Mouse (Mus musculus) C2C12 (cell line): ENCODE results near the gene Eif3g. TPM values are rescaled to one million over a fixed set of nuclear protein-coding genes. Genes with fewer than 3 reads are reported as not detected.

ENCODE experiments used
- H3K27me3 ChIP-seq: one replicate; pipeline ENCODE4 v1.6.1; 2011; ENCODE audit not compliant: control insufficient read depth, insufficient read depth, insufficient read length
- H3K36me3 ChIP-seq: one replicate; pipeline ENCODE4 v1.6.1; 2011; ENCODE audit not compliant: control insufficient read depth, insufficient read depth
- H3K4me3 ChIP-seq: one replicate; pipeline ENCODE4 v1.5.1; 2011; ENCODE audit warnings: mild to moderate bottlenecking, control low read depth; ENCODE audit not compliant: poor library complexity, insufficient read depth, severe bottlenecking
- H3K79me2 ChIP-seq: one replicate; pipeline ENCODE4 v1.6.1; 2011; ENCODE audit not compliant: control insufficient read depth, insufficient read depth
- H3K79me3 ChIP-seq: one replicate; pipeline ENCODE4 v1.6.1; 2011; ENCODE audit warnings: low read depth, control low read depth
- H3ac ChIP-seq: one replicate; pipeline ENCODE3; 2011; ENCODE audit warnings: low read depth; ENCODE audit not compliant: control insufficient read depth, insufficient read length
- CEBPB ChIP-seq: IDR thresholded peaks from one replicate; pipeline ENCODE4 v1.6.1; 2011; ENCODE audit warnings: low read depth, mild to moderate bottlenecking, control low read depth, moderate library complexity
- CTCF ChIP-seq: IDR thresholded peaks from one replicate; pipeline ENCODE4 v1.5.1; 2011; ENCODE audit not compliant: control insufficient read depth, insufficient read depth, insufficient read length
- FOSL1 ChIP-seq: IDR thresholded peaks from one replicate; pipeline ENCODE4 v1.8.0; 2011; ENCODE audit warnings: mild to moderate bottlenecking, low read length; ENCODE audit not compliant: poor library complexity, insufficient read depth, severe bottlenecking
- MAX ChIP-seq: IDR thresholded peaks from one replicate; pipeline ENCODE4 v1.6.1; 2011; ENCODE audit warnings: mild to moderate bottlenecking, control low read depth
- MYOD1 ChIP-seq: IDR thresholded peaks from one replicate; pipeline ENCODE4 v1.6.1; 2011; ENCODE audit warnings: low read depth; ENCODE audit not compliant: control insufficient read depth, insufficient read length
- MYOG ChIP-seq: IDR thresholded peaks from one replicate; pipeline ENCODE4 v1.6.1; 2011; ENCODE audit not compliant: control insufficient read depth, insufficient read length; ENCODE audit errors: extremely low read depth
- USF1 ChIP-seq: IDR thresholded peaks from one replicate; pipeline ENCODE4 v1.6.1; 2011; ENCODE audit warnings: low read depth, mild to moderate bottlenecking, control low read depth, moderate library complexity
- microRNA-seq: library from miRNA; unstranded; fragments of <30 nt; microRNA quantifications from one replicate; pipeline ENCODE4, GENCODE M21; 2019; ENCODE audit warnings: borderline microRNAs expressed
- polyA plus RNA-seq: library from polyadenylated mRNA; unstranded; fragments of >200 nt; fragmentation: generic; extraction: Trizol; gene quantifications from one replicate; pipeline ENCODE4 v1.2.1, GENCODE M21; 2012; ENCODE audit warnings: missing spikeins

Eif3g gene
- polyA plus RNA-seq, 1 experiment: 247 TPM

DNA sequence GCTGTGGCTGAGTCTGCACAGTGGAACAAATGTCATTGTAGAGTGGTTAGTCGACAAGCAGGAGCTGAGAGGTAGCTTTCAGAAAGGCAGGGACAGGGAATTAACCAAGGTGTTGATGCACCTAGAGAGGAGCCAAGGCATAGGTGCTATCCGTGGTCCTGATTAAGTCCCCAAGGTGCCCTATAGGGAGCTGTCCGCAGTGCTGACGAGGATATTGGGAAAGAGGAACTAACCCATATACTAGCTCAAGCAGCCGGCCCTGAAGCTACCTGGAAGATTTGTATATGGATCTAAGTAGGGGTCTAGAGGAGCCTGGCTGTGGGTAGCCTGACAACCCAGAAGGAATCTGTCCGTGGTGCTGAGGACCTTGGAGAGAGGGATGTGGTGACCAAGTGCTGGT, 41.3 kb downstream of the Eif3g start:
- Histone ChIP-seq H3K27me3 (peaks cover 22% of the 10 kb centered on the region), H3ac (no peak overlapping the region), H3K36me3 (no peaks in the 10 kb centered on the region), H3K79me2 (no peaks in the 10 kb centered on the region), H3K4me3 (no peak overlapping the region), H3K79me3 (peaks cover 2% of the 10 kb centered on the region)
- TF ChIP-seq USF1 (no peak), CEBPB (peak; percentile 3), MAX (peak; percentile 93)

DNA sequence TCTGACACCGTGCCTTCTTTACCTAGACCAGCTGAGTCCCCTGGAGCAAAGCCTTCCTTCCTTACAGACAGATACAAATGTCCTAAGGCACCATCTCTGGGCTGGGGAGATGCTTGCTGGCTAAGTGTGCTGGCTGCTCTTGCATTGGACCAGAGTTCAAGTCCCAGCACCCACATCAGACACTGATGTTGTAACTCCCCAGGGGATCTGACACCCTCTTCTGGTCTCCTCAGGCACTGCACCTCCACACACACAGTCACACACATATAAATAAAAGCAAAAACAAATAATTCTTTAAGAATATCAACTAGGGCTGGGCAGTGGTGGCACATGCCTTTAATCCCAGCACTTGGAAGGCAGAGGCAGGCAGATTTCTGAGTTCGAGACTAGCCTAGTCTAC, 48.2 kb downstream of the Eif3g start:
- Histone ChIP-seq H3K27me3 (peaks cover 41% of the 10 kb centered on the region), H3ac (no peak overlapping the region)
- TF ChIP-seq CEBPB (no peak), USF1 (no peak), FOSL1 (no peak), MAX (no peak), CTCF (no peak), MYOD1 (no peak), MYOG (no peak)

More for the DNA sequence above, 48.2 kb downstream of the Eif3g start:
- Histone ChIP-seq H3K36me3 (no peaks in the 10 kb centered on the region), H3K4me3 (no peak overlapping the region), H3K79me3 (no peaks in the 10 kb centered on the region), H3K79me2 (no peaks in the 10 kb centered on the region)

Small RNA genes within 50 kb of the gene (microRNA-seq; reads per million reads assigned to microRNA genes)
- gene Mir7081: 0.88 reads per million, percentile 19 among the genes with 10 or more reads in this experiment

Other genes with a start within 250 kb of the Eif3g start
- gene Pin1, start 246.5 kb downstream of the Eif3g start, polyA plus RNA-seq: 55.5 TPM
- gene Olfm2, start 152.3 kb downstream of the Eif3g start, polyA plus RNA-seq: 0.09 TPM
- gene Col5a3, start 83.6 kb downstream of the Eif3g start, polyA plus RNA-seq: 1.3 TPM
- gene Rdh8, start 80.1 kb downstream of the Eif3g start, polyA plus RNA-seq: not detected
- gene A230050P20Rik, start 30.0 kb downstream of the Eif3g start, polyA plus RNA-seq: 11.8 TPM
- gene Angptl6, start 18.9 kb downstream of the Eif3g start, polyA plus RNA-seq: 0.92 TPM
- gene Ppan, start 10.4 kb downstream of the Eif3g start, polyA plus RNA-seq: 88.3 TPM
- 69.7 TPM for gene Dnmt1, start 61.3 kb upstream of the Eif3g start, polyA plus RNA-seq
- 13.0 TPM for gene S1pr2, start 78.2 kb upstream of the Eif3g start, polyA plus RNA-seq
- 107 TPM for gene Mrpl4, start 104.1 kb upstream of the Eif3g start, polyA plus RNA-seq
- gene Icam1, start 117.4 kb upstream of the Eif3g start, polyA plus RNA-seq: 0.09 TPM
- 0.43 TPM for gene Icam4, start 130.8 kb upstream of the Eif3g start, polyA plus RNA-seq
- 0.46 TPM for gene Icam5, start 133.4 kb upstream of the Eif3g start, polyA plus RNA-seq
- 0.43 TPM for gene Zglp1, start 168.5 kb upstream of the Eif3g start, polyA plus RNA-seq
- 0.96 TPM for gene Gm49373, start 174.5 kb upstream of the Eif3g start, polyA plus RNA-seq
- 109 TPM for gene Fdx1l, start 175.0 kb upstream of the Eif3g start, polyA plus RNA-seq
- 1.3 TPM for gene Gm38431, start 193.4 kb upstream of the Eif3g start, polyA plus RNA-seq
- 49.2 TPM for gene Raver1, start 193.4 kb upstream of the Eif3g start, polyA plus RNA-seq
- 8.7 TPM for gene Tyk2, start 232.6 kb upstream of the Eif3g start, polyA plus RNA-seq